Mouse (Mus musculus): ENCODE results near the gene Atg4b. TPM values are rescaled to one million over a fixed set of nuclear protein-coding genes. Genes with fewer than 3 reads are reported as not detected.
"Not testable (repeated sequence)": the region's sequence is repeated elsewhere in the genome, so short reads cannot be mapped to it uniquely, and the experiment has no call there.

Gene Atg4b
- polyA plus RNA-seq, 1 experiment from 2014 or later: 104 TPM

- peaks cover 22% of the 10 kb centered on the region for H3K4me1 ChIP-seq (replicated peaks; ENCODE audit: control insufficient read depth, insufficient read depth, low read length)
- no peaks in the 10 kb centered on the region for H3K9me3 ChIP-seq (ENCODE audit: control insufficient read depth, low read length)
- H3K27ac ChIP-seq (ENCODE audit: low read length): peak overlapping the region; percentile 68
- no peaks in the 10 kb centered on the region for H3K27me3 ChIP-seq (replicated peaks; ENCODE audit: control insufficient read depth, insufficient read depth, low read length)
- H3K9ac ChIP-seq (replicated peaks; ENCODE audit: low read depth, low read length): peak overlapping the region; percentile 86
- H3K4me2 ChIP-seq (ENCODE audit: low read length): peak overlapping the region; percentile 71
- peaks cover 3% of the 10 kb centered on the region; the same call in 1 of the 2 replicates for H3K36me3 ChIP-seq (ENCODE audit: control insufficient read depth, insufficient read depth)
- peak overlapping the region; percentile 76 for H3K4me3 ChIP-seq (replicated peaks; ENCODE audit: low read length)
- WGBS: under 1% methylated on average over 58 of the region's 59 CpGs
- ATAC-seq: peak; percentile 12
These were observed 2.7 kb downstream of the Atg4b start for GRCm38 (mm10) chr1:93753911-93754572.

- H3K4me3 ChIP-seq (replicated peaks; ENCODE audit: low read length): peak within 1 kb of the TSS; percentile 76
- H3K4me1 ChIP-seq (replicated peaks; ENCODE audit: control insufficient read depth, insufficient read depth, low read length): peaks cover 22% of the 10 kb centered on the region
- peak within 1 kb of the TSS; percentile 74 for H3K27ac ChIP-seq (ENCODE audit: low read length)
- peak; percentile 94 for ATAC-seq
- under 1% methylated on average over 99 of the region's 121 CpGs for WGBS
- H3K9me3 ChIP-seq (ENCODE audit: control insufficient read depth, low read length): no peaks in the 10 kb centered on the region
- no peaks in the 10 kb centered on the region for H3K27me3 ChIP-seq (replicated peaks; ENCODE audit: control insufficient read depth, insufficient read depth, low read length)
- H3K9ac ChIP-seq (replicated peaks; ENCODE audit: low read depth, low read length): peak within 1 kb of the TSS; percentile 86
- 0 out of 2 replicates have a peak, but pooled peaks cover 2% of the 10 kb centered on the region for H3K36me3 ChIP-seq (ENCODE audit: control insufficient read depth, insufficient read depth)
- peak within 1 kb of the TSS; percentile 71 for H3K4me2 ChIP-seq (ENCODE audit: low read length)
These were observed 3.4 kb downstream of the Atg4b start, which contains the start of gene Thap4 for GRCm38 (mm10) chr1:93754573-93755290. Gene Thap4 (minus strand): TSS chr1:93754864.

- Histone ChIP-seq H3K4me2 (ENCODE audit: low read length) (peak overlapping the region; percentile 68), H3K4me3 (replicated peaks; ENCODE audit: low read length) (peak overlapping the region; percentile 76), H3K27ac (ENCODE audit: low read length) (peak overlapping the region; percentile 74), H3K27me3 (replicated peaks; ENCODE audit: control insufficient read depth, insufficient read depth, low read length) (no peaks in the 10 kb centered on the region), H3K4me1 (replicated peaks; ENCODE audit: control insufficient read depth, insufficient read depth, low read length) (peaks cover 22% of the 10 kb centered on the region), H3K9me3 (ENCODE audit: control insufficient read depth, low read length) (no peaks in the 10 kb centered on the region), H3K9ac (replicated peaks; ENCODE audit: low read depth, low read length) (peak overlapping the region; percentile 86), H3K36me3 (ENCODE audit: control insufficient read depth, insufficient read depth) (no peaks in the 10 kb centered on the region)
- no peak for ATAC-seq
- under 1% methylated on average over 13 of the region's 13 CpGs for WGBS
These were observed 4.0 kb downstream of the Atg4b start for GRCm38 (mm10) chr1:93755291-93755610.

- H3K36me3 ChIP-seq (ENCODE audit: control insufficient read depth, insufficient read depth): no peaks in the 10 kb centered on the region
- ATAC-seq: no peak
- H3K9ac ChIP-seq (replicated peaks; ENCODE audit: low read depth, low read length): peak overlapping the region; percentile 86
- peaks cover 22% of the 10 kb centered on the region for H3K4me1 ChIP-seq (replicated peaks; ENCODE audit: control insufficient read depth, insufficient read depth, low read length)
- H3K27ac ChIP-seq (ENCODE audit: low read length): no peak overlapping the region
- no peaks in the 10 kb centered on the region for H3K27me3 ChIP-seq (replicated peaks; ENCODE audit: control insufficient read depth, insufficient read depth, low read length)
- H3K4me3 ChIP-seq (replicated peaks; ENCODE audit: low read length): peak overlapping the region; percentile 76
- peak overlapping the region; percentile 68 for H3K4me2 ChIP-seq (ENCODE audit: low read length)
- WGBS: 25% methylated on average over 7 of the region's 7 CpGs
- no peaks in the 10 kb centered on the region for H3K9me3 ChIP-seq (ENCODE audit: control insufficient read depth, low read length)
These were observed 4.3 kb downstream of the Atg4b start for GRCm38 (mm10) chr1:93755618-93756017.

GRCm38 (mm10) chr1:93756154-93756553 lies 4.9 kb downstream of the Atg4b start:
- Histone ChIP-seq H3K4me1 (replicated peaks; ENCODE audit: control insufficient read depth, insufficient read depth, low read length) (peaks cover 22% of the 10 kb centered on the region), H3K4me2 (ENCODE audit: low read length) (peak overlapping the region; percentile 68; the same call in 1 of the 2 replicates), H3K36me3 (ENCODE audit: control insufficient read depth, insufficient read depth) (no peaks in the 10 kb centered on the region), H3K4me3 (replicated peaks; ENCODE audit: low read length) (no peak overlapping the region), H3K27me3 (replicated peaks; ENCODE audit: control insufficient read depth, insufficient read depth, low read length) (no peaks in the 10 kb centered on the region), H3K27ac (ENCODE audit: low read length) (no peak overlapping the region), H3K9ac (replicated peaks; ENCODE audit: low read depth, low read length) (no peak overlapping the region), H3K9me3 (ENCODE audit: control insufficient read depth, low read length) (no peaks in the 10 kb centered on the region)
- ATAC-seq: no peak

GRCm38 (mm10) chr1:93760076-93760475 lies 8.8 kb downstream of the Atg4b start:
- ATAC-seq: no peak
- no peak overlapping the region for H3K4me3 ChIP-seq (replicated peaks; ENCODE audit: low read length)
- no peaks in the 10 kb centered on the region for H3K36me3 ChIP-seq (ENCODE audit: control insufficient read depth, insufficient read depth)
- no peak overlapping the region for H3K9ac ChIP-seq (replicated peaks; ENCODE audit: low read depth, low read length)
- 96% methylated on average over 1 of the region's 1 CpGs for WGBS
- no peaks in the 10 kb centered on the region for H3K27me3 ChIP-seq (replicated peaks; ENCODE audit: control insufficient read depth, insufficient read depth, low read length)
- no peaks in the 10 kb centered on the region for H3K9me3 ChIP-seq (ENCODE audit: control insufficient read depth, low read length)
- H3K27ac ChIP-seq (ENCODE audit: low read length): no peak overlapping the region
- no peak overlapping the region for H3K4me2 ChIP-seq (ENCODE audit: low read length)
- peaks cover 14% of the 10 kb centered on the region for H3K4me1 ChIP-seq (replicated peaks; ENCODE audit: control insufficient read depth, insufficient read depth, low read length)

- H3K27ac ChIP-seq (ENCODE audit: low read length); ATAC-seq; H3K36me3 ChIP-seq (ENCODE audit: control insufficient read depth, insufficient read depth); H3K4me1 ChIP-seq (replicated peaks; ENCODE audit: control insufficient read depth, insufficient read depth, low read length); H3K4me3 ChIP-seq (replicated peaks; ENCODE audit: low read length); H3K9ac ChIP-seq (replicated peaks; ENCODE audit: low read depth, low read length); H3K27me3 ChIP-seq (replicated peaks; ENCODE audit: control insufficient read depth, insufficient read depth, low read length); H3K9me3 ChIP-seq (ENCODE audit: control insufficient read depth, low read length); H3K4me2 ChIP-seq (ENCODE audit: low read length): not testable (repeated sequence)
- WGBS: 94% methylated on average over 3 of the region's 3 CpGs
These were observed 12.2 kb downstream of the Atg4b start for GRCm38 (mm10) chr1:93763531-93763930.

- no peaks in the 10 kb centered on the region for H3K27me3 ChIP-seq (replicated peaks; ENCODE audit: control insufficient read depth, insufficient read depth, low read length)
- H3K27ac ChIP-seq (ENCODE audit: low read length): no peak overlapping the region
- WGBS: 95% methylated on average over 9 of the region's 9 CpGs
- H3K9ac ChIP-seq (replicated peaks; ENCODE audit: low read depth, low read length): no peak overlapping the region
- ATAC-seq: no peak
- no peaks in the 10 kb centered on the region for H3K9me3 ChIP-seq (ENCODE audit: control insufficient read depth, low read length)
- H3K4me2 ChIP-seq (ENCODE audit: low read length): no peak overlapping the region
- H3K4me3 ChIP-seq (replicated peaks; ENCODE audit: low read length): no peak overlapping the region
- H3K4me1 ChIP-seq (replicated peaks; ENCODE audit: control insufficient read depth, insufficient read depth, low read length): no peaks in the 10 kb centered on the region
- peaks cover 2% of the 10 kb centered on the region; the same call in 1 of the 2 replicates for H3K36me3 ChIP-seq (ENCODE audit: control insufficient read depth, insufficient read depth)
These were observed 13.7 kb downstream of the Atg4b start for GRCm38 (mm10) chr1:93764871-93765591.

GRCm38 (mm10) chr1:93767600-93767999 lies 16.3 kb downstream of the Atg4b start:
- 98% methylated on average over 6 of the region's 6 CpGs for WGBS
- Histone ChIP-seq H3K9me3 (ENCODE audit: control insufficient read depth, low read length) (no peaks in the 10 kb centered on the region), H3K36me3 (ENCODE audit: control insufficient read depth, insufficient read depth) (peaks cover 5% of the 10 kb centered on the region), H3K9ac (replicated peaks; ENCODE audit: low read depth, low read length) (no peak overlapping the region), H3K4me2 (ENCODE audit: low read length) (no peak overlapping the region), H3K4me3 (replicated peaks; ENCODE audit: low read length) (no peak overlapping the region), H3K27me3 (replicated peaks; ENCODE audit: control insufficient read depth, insufficient read depth, low read length) (no peaks in the 10 kb centered on the region), H3K27ac (ENCODE audit: low read length) (no peak overlapping the region), H3K4me1 (replicated peaks; ENCODE audit: control insufficient read depth, insufficient read depth, low read length) (no peaks in the 10 kb centered on the region)
- no peak for ATAC-seq
